Mouse (Mus musculus) MEL-GATA-1-ER (cell line): Measurements from ENCODE around the gene Krt7.

Experiments
- DNase-seq: peaks from one replicate; pipeline ENCODE4 v3.0.0-alpha.2; 2012; ENCODE audit warnings: low read depth; ENCODE audit errors: extremely low read depth

The Krt7 gene

DNA sequence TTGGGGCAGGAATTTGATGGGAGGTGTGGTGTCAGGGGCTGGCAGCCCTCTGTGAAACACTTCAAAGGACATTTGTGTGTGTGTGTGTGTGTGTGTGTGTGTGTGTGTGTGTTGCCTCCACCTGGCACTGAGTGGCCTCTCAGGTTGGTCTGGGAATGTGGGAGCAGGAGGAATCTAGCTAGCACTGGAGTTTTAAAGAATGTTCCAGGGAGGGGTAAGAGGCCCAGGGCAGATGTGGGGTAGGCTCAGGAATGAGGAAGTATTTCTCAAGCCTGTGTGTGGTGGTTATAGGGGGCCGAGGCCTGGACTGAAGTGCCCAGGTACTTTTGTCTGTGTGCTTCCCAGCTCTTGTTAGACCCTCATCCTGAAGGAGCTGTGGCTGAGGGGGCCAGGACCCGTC lies at the start of gene Krt7:
Gene Krt7 (plus strand): TSS at position 269 of the 400 bp plus-strand sequence.
- DNase-seq: no peak

GRCm38 (mm10) chr15:101362393-101363010 lies 48.3 kb upstream of the Krt7 start:
- DNase-seq: no peak

DNA sequence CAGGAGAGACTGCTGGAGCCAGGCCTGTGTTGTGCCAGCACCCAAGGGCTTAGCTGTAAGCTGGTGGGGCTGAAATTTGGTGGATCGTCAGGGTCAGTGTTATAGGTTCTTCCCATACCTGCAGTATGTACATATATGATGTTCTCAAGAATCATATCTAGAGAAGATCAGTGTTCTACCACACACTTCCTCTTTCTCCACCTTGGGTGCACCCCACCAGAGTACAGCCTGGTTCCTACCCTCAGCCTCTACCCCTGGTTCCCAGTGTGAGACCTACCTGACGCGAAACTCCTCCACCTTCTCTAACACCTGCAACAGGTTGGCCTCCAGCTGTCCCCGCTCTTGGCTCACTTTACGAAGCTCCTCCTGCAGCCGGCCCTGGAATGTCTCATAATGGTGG lies 46.9 kb upstream of the Krt7 start:
- DNase-seq: no peak

DNA sequence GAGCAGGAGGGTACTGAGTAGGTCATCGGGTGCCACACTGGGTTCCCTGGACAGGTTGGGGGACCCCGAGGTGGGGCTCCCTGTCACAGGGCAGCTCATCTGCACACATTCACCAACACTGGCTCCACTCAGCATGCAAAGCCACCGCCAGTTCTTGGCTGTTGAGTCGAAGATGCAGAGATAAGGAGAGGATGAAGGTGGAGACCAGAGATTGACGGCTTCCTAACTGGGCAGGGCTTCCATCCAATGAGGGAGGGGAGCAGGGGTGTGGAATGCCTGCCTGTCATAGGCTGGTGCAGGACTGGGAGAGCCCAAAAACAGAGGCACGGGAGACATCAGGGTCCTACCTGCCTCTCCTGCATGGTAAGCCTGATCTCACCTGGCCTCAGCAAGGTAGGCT lies 46.4 kb upstream of the Krt7 start:
- DNase-seq: no peak

DNA sequence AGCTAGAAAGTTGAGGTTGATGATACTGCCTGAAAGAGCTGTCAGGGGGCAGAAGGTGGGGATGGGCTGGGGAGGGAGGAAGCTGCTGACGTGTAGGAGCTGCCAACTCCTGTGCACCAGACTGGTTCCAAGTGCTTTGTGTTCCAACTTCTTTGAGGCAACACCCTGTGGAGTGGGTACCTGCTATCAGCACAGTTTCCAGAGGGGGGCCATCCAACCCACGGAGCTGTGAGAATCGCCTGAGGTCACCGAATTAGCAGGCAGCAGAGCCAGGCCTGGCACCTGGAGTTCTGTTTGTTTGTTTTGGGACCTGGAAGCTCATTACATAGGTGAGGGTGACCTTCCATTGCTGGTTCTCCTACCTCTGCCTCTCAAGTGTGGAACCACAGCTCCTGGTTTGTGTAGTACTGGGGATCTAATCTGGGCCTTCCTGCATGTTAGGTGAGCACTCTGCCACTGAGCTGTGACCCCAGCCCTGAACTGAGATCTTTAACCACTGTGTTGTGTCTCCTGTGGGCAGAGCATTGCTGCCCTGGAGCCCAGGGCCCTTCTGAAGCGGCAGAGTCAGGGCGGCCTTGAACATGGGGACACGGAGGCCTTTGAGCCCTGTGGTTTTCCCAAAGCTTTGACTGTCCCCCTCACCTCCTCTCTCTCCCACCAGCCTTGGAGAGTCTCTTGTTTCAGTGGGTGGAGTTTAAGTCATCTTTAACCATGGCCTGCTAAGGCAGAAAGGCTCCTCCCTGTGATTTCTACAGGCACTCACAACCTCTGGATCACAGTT lies 45.8 kb upstream of the Krt7 start:
- no peak for DNase-seq

DNA sequence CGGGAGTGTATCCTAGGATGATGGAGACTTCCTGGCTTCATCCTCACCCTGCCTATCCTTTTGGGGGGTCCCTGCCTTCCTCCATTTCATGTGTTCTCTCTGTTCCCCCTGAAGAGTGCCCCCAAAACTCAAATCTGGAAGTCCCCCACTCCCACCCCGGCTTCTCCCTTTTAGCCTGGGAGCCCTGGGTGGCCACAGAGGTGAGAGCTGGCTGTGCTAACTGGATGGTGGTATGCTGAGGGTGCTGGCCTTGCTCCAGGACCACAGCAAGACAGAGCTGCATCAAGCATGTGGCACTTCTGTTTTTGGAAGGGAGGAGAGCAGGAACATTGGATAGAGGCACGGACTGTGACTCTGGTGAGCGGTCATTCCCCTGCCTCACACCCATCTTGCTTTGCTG lies 45.1 kb upstream of the Krt7 start:
- DNase-seq: no peak

DNA sequence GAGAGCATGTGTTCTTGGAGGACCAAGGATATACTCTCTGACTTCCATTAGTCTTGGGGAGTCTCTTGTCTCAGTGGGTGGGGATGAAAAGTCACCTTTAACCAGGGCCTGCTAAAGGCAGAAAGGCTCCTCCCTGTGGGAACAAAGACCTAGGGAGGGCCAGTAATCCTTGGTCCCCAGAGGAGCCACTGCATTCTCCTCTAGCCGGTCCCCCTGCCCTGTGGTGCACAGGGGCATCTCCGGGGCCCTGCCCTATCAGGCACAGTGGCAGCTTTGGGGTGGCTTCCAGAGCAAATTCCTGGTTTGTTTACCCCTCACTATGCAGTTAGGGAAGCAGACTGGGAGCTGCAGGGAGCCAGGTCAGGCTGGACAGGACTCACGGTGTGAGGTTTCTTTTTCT lies 44.4 kb upstream of the Krt7 start:
- DNase-seq: no peak

DNA sequence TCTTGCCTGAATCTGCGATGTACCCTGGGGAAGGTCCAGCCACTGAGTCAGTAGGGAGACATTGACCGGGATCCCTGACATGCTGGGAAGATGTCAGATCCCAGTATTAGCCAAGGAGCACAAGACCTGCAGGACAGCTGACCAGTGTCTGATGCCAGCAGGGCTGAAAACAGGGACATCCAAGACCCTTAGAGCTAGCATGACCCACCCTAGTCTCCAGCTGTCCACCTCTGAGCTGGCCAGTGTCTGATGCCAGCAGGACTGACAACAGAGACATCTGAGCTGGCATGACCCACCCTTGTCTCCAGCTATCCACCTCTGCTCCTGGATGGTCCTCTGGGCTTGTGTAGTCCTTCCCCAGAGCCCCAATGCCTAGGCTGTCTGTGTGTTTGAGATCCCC lies 43.9 kb upstream of the Krt7 start:
- no peak for DNase-seq

DNA sequence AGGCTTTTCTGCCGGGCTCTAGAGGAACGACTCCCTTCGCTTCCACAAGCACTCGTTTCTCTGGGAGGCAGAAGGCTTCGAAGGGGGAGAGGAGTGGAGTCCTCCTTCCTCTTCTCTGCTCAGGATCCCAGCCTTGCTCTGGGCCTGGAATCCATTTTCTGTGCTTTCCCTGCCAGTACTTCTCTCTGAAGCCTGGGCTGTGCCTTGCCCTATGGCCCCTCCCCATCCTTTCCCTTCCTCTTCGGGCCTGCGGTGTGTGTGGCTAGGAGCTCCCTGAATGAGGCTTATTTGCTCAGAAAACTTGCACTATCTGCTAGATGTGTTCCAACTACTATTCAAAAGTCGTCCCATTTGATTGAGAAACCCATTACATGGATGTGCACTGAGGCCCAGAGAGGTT lies 43.3 kb upstream of the Krt7 start:
- DNase-seq: no peak

DNA sequence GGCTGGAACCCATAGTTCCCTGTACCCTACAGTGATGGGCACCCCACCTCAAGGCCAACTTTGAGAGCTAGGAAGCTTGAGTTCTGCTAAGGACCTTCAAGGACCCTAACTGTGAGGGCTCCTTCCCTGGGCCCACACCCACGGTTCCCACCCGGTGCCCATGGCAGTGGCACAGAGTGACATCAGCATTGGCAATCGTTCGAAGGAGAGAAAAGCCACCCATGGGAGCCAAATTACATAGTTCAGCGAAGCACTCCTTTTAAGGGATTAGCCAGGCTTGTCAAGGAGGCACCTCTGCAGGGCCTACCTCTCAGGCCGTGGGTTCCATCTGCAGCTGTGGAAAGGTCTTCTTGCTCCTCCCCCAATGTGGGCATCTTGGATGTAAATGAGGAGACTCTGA lies 42.8 kb upstream of the Krt7 start:
- DNase-seq: no peak

DNA sequence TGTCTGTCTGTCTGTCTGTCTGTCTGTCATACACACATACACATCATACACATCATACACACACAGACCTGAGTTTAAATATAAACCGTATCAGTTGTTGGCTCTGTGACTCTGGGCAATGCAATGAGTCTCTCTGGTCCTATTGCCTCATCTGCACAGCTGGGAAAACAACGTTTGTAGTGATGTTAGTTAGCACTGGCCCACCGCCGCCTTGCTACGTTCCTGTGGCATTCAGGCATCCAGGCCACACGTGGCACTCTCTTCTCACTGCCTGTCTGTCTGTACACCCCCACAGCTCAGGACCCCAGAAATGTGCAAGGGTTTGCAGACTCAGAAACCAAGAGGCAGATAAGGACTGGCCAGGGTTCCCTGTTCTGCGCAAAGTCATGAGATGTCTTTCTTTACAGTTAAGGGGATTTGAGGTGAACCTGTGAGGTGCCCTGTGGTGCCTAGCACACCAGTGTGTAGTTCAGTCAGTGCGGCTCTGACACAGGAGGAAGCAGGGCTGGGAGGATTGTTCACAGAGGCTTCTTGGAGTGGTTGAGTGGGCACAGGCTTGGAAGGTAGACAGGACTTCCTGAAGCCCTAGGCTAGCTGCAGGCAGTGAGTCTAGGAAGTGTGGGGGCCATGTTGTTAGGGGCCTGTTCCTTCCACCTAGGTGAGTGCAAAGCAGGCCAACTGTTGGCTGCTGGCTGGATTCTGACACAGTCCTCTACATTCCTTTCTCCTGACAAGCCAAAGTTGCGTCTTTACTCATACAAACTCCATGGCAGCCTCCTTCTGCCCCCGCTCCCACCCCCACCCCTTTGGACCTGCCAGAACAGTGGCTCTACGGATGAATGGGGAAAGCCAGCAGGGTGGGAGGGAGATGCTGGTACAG lies 42.1 kb upstream of the Krt7 start:
- no peak for DNase-seq

GRCm38 (mm10) chr15:101369382-101370100 lies 41.3 kb upstream of the Krt7 start:
- no peak for DNase-seq

GRCm38 (mm10) chr15:101370101-101370911 lies 40.5 kb upstream of the Krt7 start, which contains the start of gene Krt80:
TSS of gene Krt80 (minus strand) at chr15:101370162.
- DNase-seq: no peak

DNA sequence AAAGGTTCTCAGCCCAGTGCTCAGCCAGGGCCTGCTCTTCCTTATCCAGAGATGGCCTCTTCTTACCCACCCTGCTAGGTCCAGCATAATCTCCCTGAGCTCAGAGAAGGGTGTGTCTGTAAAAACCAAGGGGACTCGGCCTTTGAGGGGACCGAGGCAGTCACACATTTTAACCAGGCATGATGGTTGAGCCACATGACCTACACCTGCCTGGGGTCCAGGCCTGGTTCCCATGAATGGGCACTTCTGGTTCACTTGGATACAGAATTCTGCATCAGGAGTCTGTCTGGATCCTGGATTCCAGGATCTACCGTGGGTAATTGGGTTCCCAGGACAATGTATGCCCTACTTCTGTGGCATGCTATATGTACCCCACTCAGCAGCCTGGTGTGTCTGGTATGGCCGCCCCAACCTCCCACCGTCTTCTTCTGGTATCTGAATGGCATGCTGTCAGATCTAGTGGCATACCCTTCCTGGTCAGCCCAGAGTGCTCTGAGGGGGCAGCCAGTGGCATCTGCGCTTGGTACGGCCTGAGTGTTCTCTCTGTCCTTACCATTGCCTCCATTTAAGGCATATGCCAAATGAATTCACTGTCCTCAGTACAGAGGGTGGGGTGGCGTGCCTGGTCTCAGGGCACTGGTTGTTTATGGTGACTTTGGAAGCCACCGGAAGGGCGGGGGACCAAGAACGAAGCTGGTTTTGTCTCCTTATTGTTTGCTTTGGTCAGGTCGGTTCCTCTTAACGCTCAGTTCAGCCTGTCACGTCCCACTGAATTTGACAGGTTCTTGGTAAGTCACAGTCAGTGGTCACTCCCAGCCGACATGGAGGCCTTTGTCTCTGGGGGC lies 39.5 kb upstream of the Krt7 start:
- no peak for DNase-seq

GRCm38 (mm10) chr15:101372131-101372977 lies 38.5 kb upstream of the Krt7 start:
- no peak for DNase-seq

- DNase-seq: no peak
These were observed 37.5 kb upstream of the Krt7 start for GRCm38 (mm10) chr15:101373286-101373898.

- no peak for DNase-seq
These were observed 36.0 kb upstream of the Krt7 start for GRCm38 (mm10) chr15:101374879-101375278.
